Mouse (Mus musculus): ENCODE measurements at regions not wholly inside any gene's neighbourhood (a gene's known extent, or its start where the extent isn't known, plus 50 kb on each side); places are given as distances from the start of the nearest gene placed in this dataset.

DNA sequence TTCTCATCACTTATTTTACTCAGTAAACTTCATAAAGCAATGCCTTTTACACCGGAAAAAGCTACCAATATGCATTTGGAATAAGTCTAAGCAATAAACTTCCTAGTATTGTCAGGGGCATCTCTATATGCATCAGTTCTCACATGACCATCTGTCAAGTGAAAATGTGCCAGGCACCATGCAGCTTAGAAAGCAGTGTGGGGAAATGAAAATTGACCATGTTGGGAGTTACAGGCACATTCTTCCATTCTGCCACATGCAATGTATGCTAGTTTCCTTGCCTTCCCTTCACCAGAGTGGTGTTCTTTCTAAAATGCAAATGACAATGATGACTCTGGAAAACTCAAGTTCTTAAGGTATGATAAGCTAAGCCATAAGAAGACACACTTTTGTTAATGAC, 1322.9 kb downstream of the Cdh11 start:
- ATAC-seq (replicated peaks): no peak
- Histone ChIP-seq H3K4me1 (no peaks in the 10 kb centered on the region), H3K9ac (no peak overlapping the region), H3K4me2 (no peak overlapping the region), H3K4me3 (no peak overlapping the region), H3K9me3 (no peaks in the 10 kb centered on the region), H3K27ac (no peak overlapping the region), H3K27me3 (replicated peaks) (no peaks in the 10 kb centered on the region), H3K36me3 (replicated peaks) (no peaks in the 10 kb centered on the region)
- WGBS: 89% methylated on average over 1 of the region's 1 CpGs

DNA sequence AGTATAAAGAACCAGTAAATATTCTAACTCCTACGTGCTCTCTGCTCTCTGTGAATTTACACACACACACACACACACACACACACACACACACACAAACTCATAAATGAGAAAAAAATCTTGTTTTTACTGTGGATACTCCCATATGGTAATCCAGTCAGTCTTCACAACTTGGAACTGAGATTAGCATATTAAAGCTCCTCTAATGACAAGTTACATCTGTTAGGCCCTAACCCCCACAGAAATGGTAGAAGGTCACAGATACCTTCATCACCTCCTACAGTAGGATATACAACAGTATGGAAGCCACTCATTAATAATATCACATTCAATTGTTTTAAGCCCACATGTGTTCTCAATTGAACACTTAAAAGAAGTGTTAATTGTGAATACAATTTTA, 1340.7 kb downstream of the Cdh11 start:
- H3K9ac ChIP-seq: no peak overlapping the region
- H3K4me2 ChIP-seq: no peak overlapping the region
- H3K4me1 ChIP-seq: no peaks in the 10 kb centered on the region
- H3K36me3 ChIP-seq (replicated peaks): no peaks in the 10 kb centered on the region
- WGBS: 81% methylated on average over 1 of the region's 1 CpGs
- H3K4me3 ChIP-seq: no peak overlapping the region
- H3K27me3 ChIP-seq (replicated peaks): no peaks in the 10 kb centered on the region
- H3K27ac ChIP-seq: no peak overlapping the region
- H3K9me3 ChIP-seq: no peaks in the 10 kb centered on the region
- no peak for ATAC-seq (replicated peaks)

DNA sequence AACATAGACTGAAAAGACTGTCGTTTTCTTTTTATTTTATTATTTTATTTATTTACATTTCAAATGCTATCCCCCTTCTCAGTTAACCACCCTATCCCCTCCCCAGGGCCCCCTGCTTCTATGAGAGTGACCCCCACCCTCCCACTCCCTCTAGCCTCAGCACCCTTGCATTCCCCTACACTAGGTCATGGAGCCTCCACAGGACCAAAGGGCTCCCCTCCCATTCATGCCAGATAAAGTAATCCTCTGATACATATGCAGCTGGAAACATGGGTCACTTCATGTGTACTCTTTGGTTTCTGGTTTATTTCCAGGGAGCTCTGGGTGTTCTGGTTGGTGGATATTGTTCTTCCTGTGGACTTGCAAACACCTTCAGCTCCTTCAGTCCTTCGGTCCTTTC, 1342.9 kb downstream of the Cdh11 start:
- no peaks in the 10 kb centered on the region for H3K4me1 ChIP-seq
- no peak overlapping the region for H3K4me3 ChIP-seq
- H3K27me3 ChIP-seq (replicated peaks): no peaks in the 10 kb centered on the region
- WGBS: 90% methylated on average over 2 of the region's 2 CpGs
- H3K4me2 ChIP-seq: no peak overlapping the region
- H3K9me3 ChIP-seq: no peaks in the 10 kb centered on the region
- H3K36me3 ChIP-seq (replicated peaks): no peaks in the 10 kb centered on the region
- H3K9ac ChIP-seq: no peak overlapping the region
- no peak overlapping the region for H3K27ac ChIP-seq
- ATAC-seq (replicated peaks): no peak

DNA sequence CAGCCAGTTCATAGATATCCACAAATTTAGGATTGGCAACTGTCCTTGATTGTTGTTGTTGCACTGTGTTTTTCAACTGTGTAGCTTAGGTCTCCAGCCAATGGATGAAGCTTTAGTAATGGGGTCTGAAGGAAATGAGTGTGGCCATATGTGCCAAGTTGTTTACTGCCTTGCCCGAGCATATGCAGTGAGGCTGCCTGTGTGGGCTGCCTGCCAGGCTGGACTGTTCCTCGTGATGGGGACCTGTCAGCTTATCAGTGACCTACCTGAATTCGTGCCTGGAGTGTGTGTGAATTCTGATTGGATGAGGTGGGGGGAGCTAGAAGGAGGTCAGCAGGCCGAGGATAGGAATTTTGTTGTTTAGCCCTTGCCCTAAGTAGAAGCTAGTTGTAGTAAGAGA, 1349.8 kb downstream of the Cdh11 start:
- H3K4me1 ChIP-seq: no peaks in the 10 kb centered on the region
- no peak for ATAC-seq (replicated peaks)

More for the DNA sequence above, 1349.8 kb downstream of the Cdh11 start:
- H3K9ac ChIP-seq: no peak overlapping the region
- H3K9me3 ChIP-seq: no peaks in the 10 kb centered on the region
- 53% methylated on average over 4 of the region's 4 CpGs for WGBS
- no peaks in the 10 kb centered on the region for H3K36me3 ChIP-seq (replicated peaks)
- no peaks in the 10 kb centered on the region for H3K27me3 ChIP-seq (replicated peaks)
- H3K4me2 ChIP-seq: no peak overlapping the region
- H3K4me3 ChIP-seq: no peak overlapping the region
- no peak overlapping the region for H3K27ac ChIP-seq
